Mouse (Mus musculus): ENCODE results near the gene Adck2. TPM values are rescaled to one million over a fixed set of nuclear protein-coding genes. Genes with fewer than 3 reads are reported as not detected.

Gene Adck2
- polyA plus RNA-seq, 1 experiment from 2014 or later = 20.6 TPM

GRCm38 (mm10) chr6:39554888-39555647, 18.6 kb upstream of the Adck2 start:
- Histone ChIP-seq H3K9ac (ENCODE audit: low read depth, low read length) (no peak overlapping the region), H3K9me3 (ENCODE audit: control insufficient read depth, low read length) (no peaks in the 10 kb centered on the region), H3K27me3 (replicated peaks; ENCODE audit: control insufficient read depth, insufficient read depth, low read length) (peaks cover 31% of the 10 kb centered on the region), H3K36me3 (ENCODE audit: control insufficient read depth, insufficient read depth, low read length) (no peaks in the 10 kb centered on the region; the same call in 1 of the 2 replicates), H3K27ac (ENCODE audit: low read depth, low read length) (no peak overlapping the region), H3K4me1 (replicated peaks; ENCODE audit: control insufficient read depth, insufficient read depth, low read length) (peaks cover 3% of the 10 kb centered on the region), H3K4me3 (ENCODE audit: low read depth, low read length) (no peak overlapping the region), H3K4me2 (peak overlapping the region; percentile 2; the same call in 1 of the 2 replicates)
- ATAC-seq (replicated peaks; ENCODE audit: low FRiP score) = no peak
- WGBS = 61% methylated on average over 12 of the region's 12 CpGs
- no peak for DNase-seq (ENCODE audit: low spot score)

GRCm38 (mm10) chr6:39555648-39555945, 18.1 kb upstream of the Adck2 start:
- ATAC-seq (replicated peaks; ENCODE audit: low FRiP score) (no peak), DNase-seq (ENCODE audit: low spot score) (no peak)
- WGBS = 73% methylated on average over 2 of the region's 2 CpGs
- Histone ChIP-seq H3K27ac (ENCODE audit: low read depth, low read length) (no peak overlapping the region), H3K4me3 (ENCODE audit: low read depth, low read length) (no peak overlapping the region), H3K9me3 (ENCODE audit: control insufficient read depth, low read length) (no peaks in the 10 kb centered on the region), H3K27me3 (replicated peaks; ENCODE audit: control insufficient read depth, insufficient read depth, low read length) (peaks cover 31% of the 10 kb centered on the region), H3K4me1 (replicated peaks; ENCODE audit: control insufficient read depth, insufficient read depth, low read length) (peaks cover 3% of the 10 kb centered on the region), H3K9ac (ENCODE audit: low read depth, low read length) (no peak overlapping the region), H3K36me3 (ENCODE audit: control insufficient read depth, insufficient read depth, low read length) (no peaks in the 10 kb centered on the region; the same call in 1 of the 2 replicates), H3K4me2 (peak overlapping the region; percentile 2; the same call in 1 of the 2 replicates)

GRCm38 (mm10) chr6:39556900-39557659, 16.6 kb upstream of the Adck2 start:
- Histone ChIP-seq H3K9ac (ENCODE audit: low read depth, low read length) (peak overlapping the region; percentile 78), H3K27me3 (replicated peaks; ENCODE audit: control insufficient read depth, insufficient read depth, low read length) (peaks cover 31% of the 10 kb centered on the region), H3K9me3 (ENCODE audit: control insufficient read depth, low read length) (no peaks in the 10 kb centered on the region), H3K36me3 (ENCODE audit: control insufficient read depth, insufficient read depth, low read length) (no peaks in the 10 kb centered on the region; the same call in 1 of the 2 replicates), H3K27ac (ENCODE audit: low read depth, low read length) (peak overlapping the region; percentile 75), H3K4me3 (ENCODE audit: low read depth, low read length) (peak overlapping the region; percentile 68), H3K4me1 (replicated peaks; ENCODE audit: control insufficient read depth, insufficient read depth, low read length) (peaks cover 5% of the 10 kb centered on the region), H3K4me2 (peak overlapping the region; percentile 68)
- peak; percentile 71 for DNase-seq (ENCODE audit: low spot score)
- 2% methylated on average over 54 of the region's 54 CpGs for WGBS
- ATAC-seq (replicated peaks; ENCODE audit: low FRiP score) = peak; percentile 42

- Histone ChIP-seq H3K27me3 (replicated peaks; ENCODE audit: control insufficient read depth, insufficient read depth, low read length) (peaks cover 31% of the 10 kb centered on the region), H3K4me2 (peak within 1 kb of the TSS; percentile 68), H3K9me3 (ENCODE audit: control insufficient read depth, low read length) (no peaks in the 10 kb centered on the region), H3K36me3 (ENCODE audit: control insufficient read depth, insufficient read depth, low read length) (no peaks in the 10 kb centered on the region; the same call in 1 of the 2 replicates), H3K9ac (ENCODE audit: low read depth, low read length) (peak within 1 kb of the TSS; percentile 78), H3K4me1 (replicated peaks; ENCODE audit: control insufficient read depth, insufficient read depth, low read length) (peaks cover 8% of the 10 kb centered on the region), H3K4me3 (ENCODE audit: low read depth, low read length) (peak within 1 kb of the TSS; percentile 68), H3K27ac (ENCODE audit: low read depth, low read length) (peak within 1 kb of the TSS; percentile 75)
- 1% methylated on average over 45 of the region's 50 CpGs for WGBS
- peak; percentile 78 for DNase-seq (ENCODE audit: low spot score)
- peak; percentile 66 for ATAC-seq (replicated peaks; ENCODE audit: low FRiP score)
Measured at GRCm38 (mm10) chr6:39557723-39558261, 15.9 kb upstream of the Adck2 start, which contains the start of gene Dennd2a. Gene Dennd2a, minus strand, starts transcription at chr6:39557867.

GRCm38 (mm10) chr6:39559276-39559939, 14.3 kb upstream of the Adck2 start:
- no peak overlapping the region for H3K27ac ChIP-seq (ENCODE audit: low read depth, low read length)
- no peak overlapping the region for H3K4me3 ChIP-seq (ENCODE audit: low read depth, low read length)
- no peak overlapping the region for H3K9ac ChIP-seq (ENCODE audit: low read depth, low read length)
- ATAC-seq (replicated peaks; ENCODE audit: low FRiP score) (no peak), DNase-seq (ENCODE audit: low spot score) (no peak)
- no peak overlapping the region for H3K4me2 ChIP-seq
- peaks cover 8% of the 10 kb centered on the region for H3K4me1 ChIP-seq (replicated peaks; ENCODE audit: control insufficient read depth, insufficient read depth, low read length)
- H3K27me3 ChIP-seq (replicated peaks; ENCODE audit: control insufficient read depth, insufficient read depth, low read length) = peaks cover 31% of the 10 kb centered on the region
- no peaks in the 10 kb centered on the region for H3K9me3 ChIP-seq (ENCODE audit: control insufficient read depth, low read length)
- H3K36me3 ChIP-seq (ENCODE audit: control insufficient read depth, insufficient read depth, low read length) = no peaks in the 10 kb centered on the region
- 60% methylated on average over 6 of the region's 6 CpGs for WGBS

- Histone ChIP-seq H3K36me3 (ENCODE audit: control insufficient read depth, insufficient read depth, low read length) (no peaks in the 10 kb centered on the region), H3K9me3 (ENCODE audit: control insufficient read depth, low read length) (no peaks in the 10 kb centered on the region), H3K27ac (ENCODE audit: low read depth, low read length) (no peak overlapping the region), H3K9ac (ENCODE audit: low read depth, low read length) (no peak overlapping the region), H3K4me3 (ENCODE audit: low read depth, low read length) (peak overlapping the region; percentile 30), H3K4me1 (replicated peaks; ENCODE audit: control insufficient read depth, insufficient read depth, low read length) (peaks cover 8% of the 10 kb centered on the region; the same call in 1 of the 2 replicates), H3K27me3 (replicated peaks; ENCODE audit: control insufficient read depth, insufficient read depth, low read length) (peaks cover 13% of the 10 kb centered on the region), H3K4me2 (peak overlapping the region; percentile 60)
- 16% methylated on average over 23 of the region's 23 CpGs for WGBS
- ATAC-seq (replicated peaks; ENCODE audit: low FRiP score) (peak; percentile 81), DNase-seq (ENCODE audit: low spot score) (peak; percentile 67)
Measured at GRCm38 (mm10) chr6:39562166-39563015, 11.3 kb upstream of the Adck2 start.

GRCm38 (mm10) chr6:39567528-39567927, 6.1 kb upstream of the Adck2 start:
- Histone ChIP-seq H3K4me2 (no peak overlapping the region), H3K9ac (ENCODE audit: low read depth, low read length) (no peak overlapping the region), H3K4me3 (ENCODE audit: low read depth, low read length) (no peak overlapping the region), H3K9me3 (ENCODE audit: control insufficient read depth, low read length) (no peaks in the 10 kb centered on the region), H3K4me1 (replicated peaks; ENCODE audit: control insufficient read depth, insufficient read depth, low read length) (no peaks in the 10 kb centered on the region), H3K36me3 (ENCODE audit: control insufficient read depth, insufficient read depth, low read length) (no peaks in the 10 kb centered on the region), H3K27me3 (replicated peaks; ENCODE audit: control insufficient read depth, insufficient read depth, low read length) (no peaks in the 10 kb centered on the region), H3K27ac (ENCODE audit: low read depth, low read length) (no peak overlapping the region)
- WGBS = 16% methylated on average over 5 of the region's 5 CpGs
- no peak for DNase-seq (ENCODE audit: low spot score)
- no peak for ATAC-seq (replicated peaks; ENCODE audit: low FRiP score)

- Histone ChIP-seq H3K9ac (ENCODE audit: low read depth, low read length) (no peak overlapping the region), H3K4me1 (replicated peaks; ENCODE audit: control insufficient read depth, insufficient read depth, low read length) (peaks cover 5% of the 10 kb centered on the region; the same call in 1 of the 2 replicates), H3K36me3 (ENCODE audit: control insufficient read depth, insufficient read depth, low read length) (no peaks in the 10 kb centered on the region), H3K27ac (ENCODE audit: low read depth, low read length) (no peak overlapping the region), H3K27me3 (replicated peaks; ENCODE audit: control insufficient read depth, insufficient read depth, low read length) (no peaks in the 10 kb centered on the region), H3K9me3 (ENCODE audit: control insufficient read depth, low read length) (no peaks in the 10 kb centered on the region), H3K4me3 (ENCODE audit: low read depth, low read length) (no peak overlapping the region), H3K4me2 (no peak overlapping the region)
- 74% methylated on average over 3 of the region's 3 CpGs for WGBS
- no peak for DNase-seq (ENCODE audit: low spot score)
- no peak for ATAC-seq (replicated peaks; ENCODE audit: low FRiP score)
Measured at GRCm38 (mm10) chr6:39570426-39570825, 3.2 kb upstream of the Adck2 start.

Data from liver, embryonic 11.5 days (tissue).